Mouse (Mus musculus) stomach, embryonic 16.5 days (tissue): Measurements from ENCODE around the gene Cbs. TPM values are rescaled to one million over a fixed set of nuclear protein-coding genes. Genes with fewer than 3 reads are reported as not detected.

Source experiments
- ATAC-seq: fragments of 200-750 bp; cut with Nextera tagmentation; 2 replicates; pipeline ENCODE4 v1.8.0; 2017; ENCODE audit warnings: moderate number of reproducible peaks, moderate TSS enrichment; ENCODE audit not compliant: insufficient read depth, low FRiP score
- H3K27ac ChIP-seq: fragments of 300-500 bp; sonication (generic); 2 replicates; pipeline ENCODE4 v1.5.1; 2014; ENCODE audit warnings: low read length
- H3K27me3 ChIP-seq: fragments of 300-500 bp; sonication (generic); 2 replicates; pipeline ENCODE4 v1.6.1; 2014; ENCODE audit warnings: low read length, control low read depth, mixed read lengths; ENCODE audit not compliant: control insufficient read depth, insufficient read depth
- H3K36me3 ChIP-seq: fragments of 300-500 bp; sonication (generic); 2 replicates; pipeline ENCODE4 v1.6.1; 2014; ENCODE audit warnings: low read length; ENCODE audit not compliant: control insufficient read depth, insufficient read depth
- H3K4me1 ChIP-seq: fragments of 300-500 bp; sonication (generic); 2 replicates; pipeline ENCODE4 v1.6.1; 2014; ENCODE audit warnings: low read length, control low read depth, mixed read lengths; ENCODE audit not compliant: control insufficient read depth, insufficient read depth
- H3K4me2 ChIP-seq: fragments of 300-500 bp; sonication (generic); 2 replicates; pipeline ENCODE4 v1.6.1; 2014; ENCODE audit warnings: low read depth, low read length, mixed read lengths
- H3K4me3 ChIP-seq: fragments of 300-500 bp; sonication (generic); replicated peaks from 2 replicates; pipeline ENCODE4 v1.5.1; 2014; ENCODE audit warnings: mild to moderate bottlenecking, low read length
- H3K9ac ChIP-seq: fragments of 300-500 bp; sonication (generic); 2 replicates; pipeline ENCODE4 v1.6.1; 2014; ENCODE audit warnings: low read length
- H3K9me3 ChIP-seq: fragments of 300-500 bp; sonication (generic); replicated peaks from 2 replicates; pipeline ENCODE4 v1.6.1; 2016; ENCODE audit warnings: low read length, control low read depth; ENCODE audit not compliant: control insufficient read depth
- WGBS: fragments of 180-500 bp; shearing (Covaris S2); extraction: QIAGEN DNeasy Blood & Tissue Kit; methylation state at CpG from one replicate; pipeline ENCODE4 v1.1.7; 2014; 5-methylcytosine and 5-hydroxymethylcytosine counted together
- polyA plus RNA-seq: library from polyadenylated mRNA; unstranded; fragments of >200 nt; fragmentation: Nextera tagmentation; extraction: Ambion mirVana; gene quantifications from 2 replicates; pipeline ENCODE4 v1.2.1, GENCODE M21; 2015

Gene Cbs
- polyA plus RNA-seq, 1 experiment from 2014 or later, result 25.0 TPM

DNA sequence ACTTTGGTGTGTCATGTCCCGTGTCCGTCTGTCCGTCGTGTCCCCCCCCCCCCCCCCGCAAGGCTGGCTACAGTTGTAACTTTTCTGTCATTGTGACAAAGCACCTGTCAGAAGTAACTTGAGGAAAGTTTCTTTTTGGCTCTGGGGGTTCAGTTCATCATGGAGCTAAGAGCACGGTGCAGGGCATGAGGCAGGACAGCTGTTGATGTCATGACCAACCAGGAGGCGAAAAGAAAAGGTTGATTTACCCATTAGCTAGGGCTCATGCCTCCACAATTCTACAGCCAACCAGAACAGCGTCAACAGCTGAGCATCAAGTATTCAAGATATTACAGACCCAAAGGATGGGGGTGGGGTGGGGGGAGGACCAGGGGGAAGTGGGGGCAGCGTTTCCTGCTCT is 31.3 kb upstream of the Cbs start:
- Histone ChIP-seq H3K9me3 (no peaks in the 10 kb centered on the region), H3K27ac (no peak overlapping the region), H3K27me3 (no peaks in the 10 kb centered on the region), H3K4me2 (no peak overlapping the region), H3K4me3 (no peak overlapping the region), H3K9ac (no peak overlapping the region), H3K36me3 (no peaks in the 10 kb centered on the region), H3K4me1 (no peaks in the 10 kb centered on the region; the same call in 1 of the 2 replicates)
- ATAC-seq, result no peak
- 63% methylated on average over 8 of the region's 9 CpGs for WGBS

- Histone ChIP-seq H3K4me2 (no peak overlapping the region), H3K36me3 (no peaks in the 10 kb centered on the region), H3K9me3 (no peaks in the 10 kb centered on the region), H3K9ac (no peak overlapping the region), H3K4me1 (no peaks in the 10 kb centered on the region; the same call in 1 of the 2 replicates), H3K27ac (no peak overlapping the region), H3K4me3 (no peak overlapping the region), H3K27me3 (no peaks in the 10 kb centered on the region)
- 7% methylated on average over 4 of the region's 4 CpGs for WGBS
- ATAC-seq, result peak; percentile 90; the same call in 1 of the 2 replicates
These were observed 27.7 kb upstream of the Cbs start for GRCm38 (mm10) chr17:31664760-31665159.

- no peak overlapping the region for H3K4me2 ChIP-seq
- H3K27ac ChIP-seq, result no peak overlapping the region
- H3K9me3 ChIP-seq, result no peaks in the 10 kb centered on the region
- no peak overlapping the region for H3K9ac ChIP-seq
- ATAC-seq, result no peak
- no peaks in the 10 kb centered on the region for H3K27me3 ChIP-seq
- H3K4me1 ChIP-seq, result peaks cover 4% of the 10 kb centered on the region
- H3K36me3 ChIP-seq, result no peaks in the 10 kb centered on the region
- H3K4me3 ChIP-seq, result no peak overlapping the region
These were observed 25.8 kb upstream of the Cbs start for GRCm38 (mm10) chr17:31662855-31663254.

DNA sequence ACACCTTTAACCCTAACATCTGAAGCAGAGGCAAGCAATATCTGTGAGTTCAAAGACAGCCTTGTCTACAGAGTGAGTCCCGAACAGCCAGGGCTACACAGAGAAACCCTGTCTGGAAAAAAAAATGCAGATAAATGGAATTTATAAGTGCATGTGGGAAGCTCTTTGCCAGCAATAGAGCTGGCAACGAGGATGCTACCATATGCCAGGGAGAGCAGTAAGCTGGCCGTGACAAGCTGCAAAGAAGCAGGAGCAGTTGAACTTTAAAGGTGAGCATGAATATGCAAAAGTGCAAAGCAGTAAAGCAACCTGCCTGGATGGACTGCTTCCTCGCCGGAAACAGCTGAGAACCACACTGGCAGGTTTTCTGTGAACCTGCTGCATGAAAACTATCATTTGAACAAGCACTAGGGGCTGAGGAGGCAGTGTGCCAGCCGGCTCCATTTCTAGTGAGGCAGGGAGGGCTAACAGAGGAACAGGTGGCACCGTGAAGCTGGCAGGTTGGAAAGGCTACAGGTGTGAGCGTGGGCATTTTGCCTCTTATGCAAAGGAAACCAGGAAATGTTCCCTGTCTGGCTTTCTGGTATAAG is 23.7 kb upstream of the Cbs start:
- Histone ChIP-seq H3K36me3 (no peaks in the 10 kb centered on the region), H3K27ac (no peak overlapping the region), H3K9ac (no peak overlapping the region), H3K27me3 (no peaks in the 10 kb centered on the region), H3K4me3 (no peak overlapping the region), H3K4me1 (peaks cover 20% of the 10 kb centered on the region), H3K9me3 (no peaks in the 10 kb centered on the region), H3K4me2 (no peak overlapping the region)
- WGBS, result 76% methylated on average over 8 of the region's 8 CpGs
- no peak for ATAC-seq

DNA sequence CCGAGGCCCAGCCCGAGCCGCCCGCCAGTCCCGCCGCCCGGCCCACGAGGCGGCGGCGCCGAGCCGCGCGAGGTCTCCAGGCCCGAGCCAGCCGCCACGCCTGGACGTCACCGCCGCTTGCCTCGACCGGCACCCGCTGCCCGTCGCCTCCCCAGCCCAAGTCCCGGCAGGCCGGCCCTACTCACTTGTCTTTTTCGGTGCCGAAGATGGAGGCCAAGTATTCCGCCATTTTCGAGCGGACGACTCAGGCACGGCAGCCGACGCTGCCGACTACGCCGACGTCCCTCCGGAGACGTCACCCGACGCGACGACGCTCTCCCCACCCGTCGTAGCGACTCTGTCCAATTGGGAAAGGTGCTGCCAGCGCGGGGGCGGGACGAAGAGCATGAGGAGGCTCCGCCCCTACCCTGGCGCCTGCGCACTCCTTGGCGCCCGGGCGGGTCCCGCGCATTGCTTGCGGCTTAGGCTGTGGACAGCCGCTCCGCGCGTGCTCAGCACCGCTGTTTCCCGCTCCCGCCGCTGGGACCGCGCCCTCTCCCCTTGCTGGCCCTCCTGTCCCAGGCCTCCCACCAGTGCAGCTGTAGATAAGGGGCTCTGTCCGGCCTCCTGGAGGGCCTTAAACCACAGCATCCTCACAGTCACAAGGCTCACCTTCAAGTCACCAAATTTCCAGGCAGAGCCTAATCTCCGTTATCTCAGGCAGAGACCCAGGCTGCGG is 21.6 kb upstream of the Cbs start, which contains the start of gene U2af1:
Gene U2af1 (minus strand): TSS at position 425 of the 718 bp plus-strand sequence.
- ATAC-seq, result peak; percentile 99
- under 1% methylated on average over 77 of the region's 77 CpGs for WGBS

GRCm38 (mm10) chr17:31658136-31658467 is 21.1 kb upstream of the Cbs start:
- whole genome bisulfite sequencing, result 0% methylated on average over 27 of the region's 27 CpGs
- Histone ChIP-seq H3K9me3 (no peaks in the 10 kb centered on the region), H3K27ac (peak overlapping the region; percentile 75), H3K4me1 (peaks cover 31% of the 10 kb centered on the region), H3K4me2 (peak overlapping the region; percentile 82), H3K36me3 (peaks cover 17% of the 10 kb centered on the region; the same call in 1 of the 2 replicates), H3K4me3 (peak overlapping the region; percentile 77), H3K27me3 (no peaks in the 10 kb centered on the region), H3K9ac (peak overlapping the region; percentile 98)
- ATAC-seq, result no peak

More for the DNA sequence above, 21.6 kb upstream of the Cbs start, which contains the start of gene U2af1:
- Histone ChIP-seq H3K4me1 (peaks cover 26% of the 10 kb centered on the region), H3K4me3 (peak within 1 kb of the TSS; percentile 77), H3K9ac (peak within 1 kb of the TSS; percentile 98), H3K36me3 (peaks cover 12% of the 10 kb centered on the region; the same call in 1 of the 2 replicates), H3K27ac (peak within 1 kb of the TSS; percentile 80), H3K9me3 (no peaks in the 10 kb centered on the region), H3K27me3 (no peaks in the 10 kb centered on the region), H3K4me2 (peak within 1 kb of the TSS; percentile 83)

- peaks cover 31% of the 10 kb centered on the region for H3K4me1 ChIP-seq
- H3K9me3 ChIP-seq, result no peaks in the 10 kb centered on the region
- WGBS, result 37% methylated on average over 12 of the region's 12 CpGs
- peak overlapping the region; percentile 98 for H3K9ac ChIP-seq
- no peak for ATAC-seq
- H3K27ac ChIP-seq, result peak overlapping the region; percentile 75
- peaks cover 22% of the 10 kb centered on the region; the same call in 1 of the 2 replicates for H3K36me3 ChIP-seq
- H3K4me2 ChIP-seq, result peak overlapping the region; percentile 82
- H3K4me3 ChIP-seq, result peak overlapping the region; percentile 77
- no peaks in the 10 kb centered on the region for H3K27me3 ChIP-seq
These were observed 20.3 kb upstream of the Cbs start for GRCm38 (mm10) chr17:31657141-31657983.

DNA sequence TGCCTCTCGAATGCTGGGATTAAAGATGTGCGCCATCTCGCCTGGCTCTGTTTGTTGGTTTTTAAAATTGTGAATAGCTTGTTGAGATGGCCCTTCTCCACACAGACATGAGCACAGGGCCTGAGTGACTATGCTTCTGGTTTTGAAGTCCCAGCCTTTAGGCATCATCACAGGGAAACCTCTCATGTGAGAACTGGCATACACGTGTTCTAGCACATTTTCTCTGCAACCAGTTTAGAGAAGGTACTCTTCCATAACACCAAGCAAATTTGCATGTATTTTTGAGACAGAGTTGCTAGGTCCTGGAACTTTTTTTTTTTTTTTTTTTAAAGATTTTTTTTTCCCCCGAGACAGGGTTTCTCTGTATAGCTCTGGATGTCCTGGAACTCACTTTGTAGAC is 19.6 kb upstream of the Cbs start:
- no peak overlapping the region for H3K27ac ChIP-seq
- H3K27me3 ChIP-seq, result no peaks in the 10 kb centered on the region
- WGBS, result 84% methylated on average over 5 of the region's 5 CpGs
- no peak overlapping the region for H3K9ac ChIP-seq
- H3K4me1 ChIP-seq, result peaks cover 31% of the 10 kb centered on the region
- H3K9me3 ChIP-seq, result no peaks in the 10 kb centered on the region
- H3K4me2 ChIP-seq, result 0 out of 2 replicates have a peak overlapping the region, but pooled peaks have one; percentile 82
- ATAC-seq, result no peak
- H3K36me3 ChIP-seq, result peaks cover 28% of the 10 kb centered on the region; the same call in 1 of the 2 replicates
- no peak overlapping the region for H3K4me3 ChIP-seq

DNA sequence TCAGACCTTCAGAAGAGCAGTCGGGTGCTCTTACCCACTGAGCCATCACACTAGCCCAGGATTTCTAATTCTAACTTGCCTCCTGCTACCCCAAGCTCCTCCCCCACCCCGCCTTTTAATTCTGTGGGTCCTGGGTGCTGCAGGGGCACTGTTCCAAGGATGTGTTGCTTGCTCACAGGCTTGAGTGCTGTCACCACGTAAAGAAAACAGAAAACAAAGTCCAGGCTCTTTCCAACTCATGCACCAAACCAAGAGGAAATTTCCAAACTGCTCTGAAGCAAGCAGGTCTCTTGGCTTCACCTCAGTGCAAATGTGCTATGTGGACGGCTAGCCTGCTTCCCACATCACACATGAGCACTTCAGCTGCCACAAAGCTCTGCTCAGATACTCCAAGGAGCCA is 18.3 kb upstream of the Cbs start:
- no peak for ATAC-seq
- H3K4me3 ChIP-seq, result no peak overlapping the region
- peaks cover 31% of the 10 kb centered on the region for H3K4me1 ChIP-seq
- no peaks in the 10 kb centered on the region for H3K9me3 ChIP-seq
- 77% methylated on average over 4 of the region's 4 CpGs for WGBS
- H3K9ac ChIP-seq, result no peak overlapping the region
- no peak overlapping the region for H3K4me2 ChIP-seq
- H3K27me3 ChIP-seq, result no peaks in the 10 kb centered on the region
- peaks cover 34% of the 10 kb centered on the region for H3K36me3 ChIP-seq
- no peak overlapping the region for H3K27ac ChIP-seq
